Mouse (Mus musculus) bone marrow, adult 2 months (tissue): ENCODE results near the gene Tcf12.

Experiments
- CTCF ChIP-seq: fragments of 200-500 bp; IDR thresholded peaks from 2 replicates; pipeline ENCODE4 v1.5.1; 2011; ENCODE audit warnings: low read length, control low read depth; ENCODE audit not compliant: control insufficient read depth, insufficient read depth
- POLR2A ChIP-seq: fragments of 200-500 bp; IDR thresholded peaks from 2 replicates; pipeline ENCODE4 v1.6.1; 2011; ENCODE audit warnings: low read depth, mild to moderate bottlenecking, control low read depth, low read length, borderline replicate concordance; ENCODE audit not compliant: control insufficient read depth

- TF ChIP-seq POLR2A (no peak), CTCF (no peak)
Observed at GRCm38 (mm10) chr9:71930431-71931357, 181.0 kb downstream of the Tcf12 start.
